Mouse (Mus musculus): ENCODE results near the gene Aktip.

Aktip gene

DNA sequence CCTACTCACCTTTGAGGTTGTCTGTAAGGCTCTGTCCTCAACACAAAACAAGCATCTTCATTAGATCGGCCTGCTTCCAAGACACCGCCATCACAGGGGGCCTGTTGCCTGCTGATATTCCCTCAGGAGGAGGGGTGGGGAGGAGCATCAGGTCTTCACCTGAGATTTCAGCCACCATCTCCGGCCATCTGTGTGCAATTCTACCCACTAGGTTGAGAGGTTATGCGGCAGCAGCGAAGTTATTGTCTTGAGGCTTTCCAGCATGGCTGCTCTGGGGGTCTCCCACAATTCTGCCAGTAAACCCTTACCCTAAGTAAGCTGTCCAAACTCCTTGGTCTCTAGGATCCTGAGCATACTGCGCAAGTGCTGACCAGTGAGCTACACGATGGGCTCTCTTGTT is at the start of gene Aktip:
Aktip (minus strand) TSS at position 101 of the 400 bp plus-strand sequence.
- no peak for DNase-seq (ENCODE audit: low spot score)

DNA sequence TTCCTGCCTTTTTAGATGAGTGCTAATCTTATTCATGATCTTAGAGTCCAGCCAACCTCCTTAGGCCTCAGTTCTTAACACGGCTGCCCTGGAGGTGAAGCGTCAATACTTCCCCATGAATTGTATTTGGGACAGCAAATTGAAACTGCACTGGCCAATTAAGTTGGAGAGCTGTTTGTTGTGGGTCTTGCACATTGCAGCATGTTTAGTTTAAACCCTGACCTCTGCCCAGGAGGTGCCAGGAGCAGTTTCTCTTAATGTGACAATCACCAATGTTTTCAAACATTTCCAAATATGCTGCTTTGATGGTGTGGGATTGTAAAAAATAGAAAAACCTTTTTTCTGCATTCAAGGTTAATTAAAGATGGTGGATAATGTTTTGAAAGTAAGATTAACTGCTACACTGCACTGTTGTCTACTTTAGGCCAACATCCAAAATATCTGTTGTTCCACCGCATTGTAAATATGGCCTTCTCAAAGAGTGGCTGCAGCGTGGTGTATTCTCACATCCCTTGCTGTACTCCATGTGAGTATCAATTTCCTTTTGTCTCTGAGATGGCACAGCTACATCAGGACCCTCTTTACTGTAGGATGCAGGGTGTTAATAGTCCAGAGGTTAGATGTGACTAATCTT is 46.2 kb upstream of the Aktip start:
- DNase-seq (ENCODE audit: low spot score) = no peak

DNA sequence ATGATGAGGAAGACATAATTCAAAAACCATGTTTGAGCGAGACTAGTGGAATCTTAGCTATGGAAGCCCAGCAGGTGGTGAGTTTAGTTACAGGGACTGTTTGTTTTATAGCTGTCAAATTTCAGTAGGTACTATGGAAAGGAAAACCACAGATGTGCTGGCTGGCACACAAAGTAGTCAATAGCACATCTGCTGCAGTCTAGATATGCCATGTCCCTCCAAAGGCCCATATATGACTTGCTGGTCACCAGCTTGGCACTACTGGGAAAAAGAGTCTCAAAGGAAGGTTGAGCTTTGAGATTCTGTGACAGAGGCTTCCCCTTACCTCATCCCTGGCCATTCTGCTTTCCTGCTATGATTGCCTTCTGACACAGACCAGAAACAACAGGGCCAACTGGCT is 42.9 kb upstream of the Aktip start:
- DNase-seq (ENCODE audit: low spot score) = no peak

DNA sequence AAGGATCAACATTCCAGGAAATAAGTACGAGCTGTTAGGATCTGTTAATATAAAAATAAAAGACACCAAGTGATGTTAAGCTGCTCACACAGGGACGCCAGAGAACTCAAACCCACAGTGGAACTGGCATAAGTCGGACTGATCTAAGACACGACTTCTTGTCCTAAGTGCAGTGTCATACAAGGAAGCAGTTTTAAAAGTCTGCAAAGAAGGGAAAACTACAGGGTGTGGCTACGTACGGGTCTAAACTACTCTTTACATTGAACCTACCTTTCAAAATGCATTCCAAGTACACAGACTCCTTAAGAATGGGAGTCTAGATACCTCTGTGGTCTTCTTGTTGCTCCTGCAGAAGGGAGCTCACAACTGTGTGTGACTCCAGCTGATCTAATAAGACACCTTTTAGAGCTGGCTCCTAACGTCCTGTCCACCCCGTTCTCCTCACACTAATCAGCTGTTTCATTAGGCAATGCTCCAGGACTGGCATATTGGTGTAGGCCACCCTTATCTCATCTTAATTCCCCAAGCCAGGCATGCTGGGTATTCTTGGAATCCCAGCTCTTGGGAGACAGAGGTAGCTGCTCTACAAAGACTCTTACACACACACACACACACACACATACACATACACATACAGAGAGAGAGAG is 42.2 kb upstream of the Aktip start:
- no peak for DNase-seq (ENCODE audit: low spot score)

DNA sequence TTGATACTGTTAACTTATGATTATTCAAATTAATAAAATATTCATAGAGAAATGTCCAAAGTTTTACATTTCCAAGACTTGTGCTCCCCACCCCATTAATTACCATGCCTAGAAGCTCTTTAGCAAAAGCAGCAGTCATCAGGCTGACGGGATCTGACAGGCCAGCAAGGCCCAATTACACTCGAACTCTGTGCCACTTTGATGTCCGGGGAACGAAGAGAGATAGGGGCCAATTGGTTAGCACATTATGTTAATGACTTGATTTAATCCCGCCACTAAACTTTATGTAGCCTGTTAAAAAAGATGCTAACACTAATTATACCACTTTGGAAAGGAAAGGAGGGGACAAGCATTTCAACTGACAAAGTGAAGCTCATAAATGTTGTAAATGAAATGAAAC is 41.6 kb upstream of the Aktip start:
- DNase-seq (ENCODE audit: low spot score) = no peak

DNA sequence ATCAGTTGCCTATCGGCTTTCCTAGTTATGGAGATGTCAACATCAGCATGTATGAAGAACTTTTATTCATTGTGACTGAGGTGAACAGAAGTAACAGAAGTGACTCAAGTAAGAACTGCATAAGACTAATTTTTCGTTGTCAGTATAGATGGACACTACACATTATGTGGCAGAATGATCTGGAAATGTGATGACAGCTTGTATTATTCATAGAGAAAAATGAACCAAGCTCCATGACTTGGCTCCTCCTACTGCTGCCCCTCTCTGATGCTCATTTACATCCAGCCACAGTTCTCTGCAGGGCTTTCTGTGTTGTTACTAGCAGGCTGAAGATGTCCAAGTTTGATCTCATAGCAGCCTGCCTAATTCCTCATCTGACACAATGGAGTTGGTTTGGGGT is 37.4 kb upstream of the Aktip start:
- no peak for DNase-seq (ENCODE audit: low spot score)

DNA sequence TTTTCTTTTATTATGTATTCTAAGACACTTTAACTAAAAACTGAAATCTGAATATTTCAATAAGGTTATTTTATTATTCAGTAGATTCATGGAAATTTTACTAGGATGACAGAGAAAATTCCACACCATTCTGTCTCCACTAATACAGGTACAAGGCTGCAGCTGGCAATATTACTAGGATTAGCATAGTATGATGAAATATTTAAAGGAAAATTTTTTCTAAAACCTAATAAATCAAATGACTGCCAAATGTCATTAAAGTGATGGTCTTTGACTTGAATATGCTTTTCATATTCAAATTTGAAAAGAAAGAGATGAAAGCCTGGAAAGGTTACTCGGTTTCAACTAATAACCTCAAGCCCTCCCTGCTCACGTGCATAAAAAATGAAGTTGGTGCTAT is 34.3 kb upstream of the Aktip start:
- DNase-seq (ENCODE audit: low spot score) = no peak

- no peak for DNase-seq (ENCODE audit: low spot score)
Observed at GRCm38 (mm10) chr8:91227421-91227841, 27.7 kb upstream of the Aktip start.

- DNase-seq (ENCODE audit: low spot score) = no peak
Observed at GRCm38 (mm10) chr8:91224227-91224626, 24.5 kb upstream of the Aktip start.

GRCm38 (mm10) chr8:91221841-91222240 is 22.1 kb upstream of the Aktip start:
- DNase-seq (ENCODE audit: low spot score) = no peak

- no peak for DNase-seq (ENCODE audit: low spot score)
Observed at GRCm38 (mm10) chr8:91218271-91218670, 18.5 kb upstream of the Aktip start.

- no peak for DNase-seq (ENCODE audit: low spot score)
Observed at GRCm38 (mm10) chr8:91217062-91217905, 17.5 kb upstream of the Aktip start.

DNA sequence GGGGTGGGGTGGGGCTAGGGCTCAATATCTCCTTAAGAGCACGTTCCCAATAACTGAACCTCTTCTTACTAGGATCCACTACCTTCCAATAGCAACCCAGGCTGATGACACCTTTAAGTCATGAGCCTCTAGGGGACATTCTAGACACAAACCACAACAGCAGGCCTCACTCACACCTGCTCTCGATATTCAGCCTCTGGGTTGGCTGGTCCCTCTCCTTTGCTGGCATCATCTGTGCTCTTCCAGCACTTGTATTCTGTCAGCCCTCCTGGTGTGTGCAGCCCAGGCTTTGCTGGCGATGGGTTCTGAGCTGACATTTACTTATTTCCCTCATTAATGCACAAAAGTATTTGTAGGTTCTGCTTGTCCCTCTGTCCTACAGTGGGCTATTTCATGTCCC is 14.5 kb upstream of the Aktip start:
- DNase-seq (ENCODE audit: low spot score) = no peak

GRCm38 (mm10) chr8:91212948-91213347 is 13.2 kb upstream of the Aktip start:
- no peak for DNase-seq (ENCODE audit: low spot score)

DNA sequence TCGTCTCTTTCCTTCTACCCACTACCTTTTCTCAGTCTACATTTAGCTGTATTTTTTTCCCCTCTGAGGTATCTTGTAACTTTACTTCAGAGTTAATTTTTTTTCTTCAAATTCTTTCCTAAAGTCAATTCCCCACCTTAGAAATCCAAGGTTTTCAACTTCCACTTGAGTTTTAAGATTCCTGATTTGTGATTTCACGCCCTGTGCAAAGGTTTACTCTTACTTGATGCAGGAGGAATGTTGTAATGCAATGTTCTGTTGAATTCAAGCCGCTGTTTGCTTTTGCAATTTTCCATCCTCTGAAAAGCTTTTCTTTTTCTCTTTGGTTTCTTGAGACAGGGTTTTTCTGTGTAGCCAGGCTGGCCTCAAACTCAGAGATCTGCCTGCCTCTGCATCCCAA is 9.9 kb upstream of the Aktip start:
- no peak for DNase-seq (ENCODE audit: low spot score)

- DNase-seq (ENCODE audit: low spot score) = no peak
Observed at GRCm38 (mm10) chr8:91207676-91208075, 7.9 kb upstream of the Aktip start.

DNA sequence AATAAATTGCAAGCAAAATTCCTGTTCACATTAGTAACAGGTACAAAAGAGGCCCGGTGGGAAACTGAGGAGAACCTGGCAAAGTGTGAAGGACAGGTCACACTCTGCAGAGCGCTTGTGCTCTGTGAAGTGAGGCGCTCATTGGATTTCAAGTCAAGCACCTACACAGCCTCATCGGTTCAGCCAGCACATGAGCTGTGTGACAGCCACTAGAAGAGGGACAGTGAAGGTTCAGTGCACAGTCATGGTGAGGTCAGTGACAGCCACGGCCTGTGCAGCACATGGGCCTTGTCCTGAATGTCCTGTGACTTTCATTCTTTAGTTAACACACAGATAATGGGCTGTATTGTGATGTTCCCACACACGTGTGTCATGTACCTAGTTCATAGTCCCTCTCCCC is 6.1 kb upstream of the Aktip start:
- DNase-seq (ENCODE audit: low spot score) = no peak

- no peak for DNase-seq (ENCODE audit: low spot score)
Observed at GRCm38 (mm10) chr8:91201184-91201583, 1.4 kb upstream of the Aktip start.

GRCm38 (mm10) chr8:91198036-91198435 is 1.7 kb downstream of the Aktip start:
- DNase-seq (ENCODE audit: low spot score) = no peak

DNA sequence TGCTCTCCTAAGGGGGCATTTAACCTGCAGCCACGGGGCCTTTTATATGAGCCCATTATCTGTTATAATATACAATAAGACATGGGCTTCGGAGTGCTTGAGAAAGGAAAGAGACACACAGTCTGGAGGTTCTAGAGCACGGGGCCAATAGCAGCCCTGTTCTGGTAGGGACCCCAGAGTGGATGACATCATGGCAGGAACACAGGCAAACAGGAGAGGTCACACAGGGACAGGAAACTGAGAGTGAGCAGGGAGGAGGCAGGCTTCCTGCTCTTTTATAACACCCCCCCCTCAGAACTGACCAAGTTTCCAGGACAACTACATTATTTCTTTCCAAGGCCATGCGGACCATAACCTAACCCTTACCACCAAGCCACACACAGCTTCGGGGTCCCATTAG is 2.5 kb downstream of the Aktip start:
- no peak for DNase-seq (ENCODE audit: low spot score)

- no peak for DNase-seq (ENCODE audit: low spot score)
Observed at GRCm38 (mm10) chr8:91196661-91197060, 3.1 kb downstream of the Aktip start.

DNA sequence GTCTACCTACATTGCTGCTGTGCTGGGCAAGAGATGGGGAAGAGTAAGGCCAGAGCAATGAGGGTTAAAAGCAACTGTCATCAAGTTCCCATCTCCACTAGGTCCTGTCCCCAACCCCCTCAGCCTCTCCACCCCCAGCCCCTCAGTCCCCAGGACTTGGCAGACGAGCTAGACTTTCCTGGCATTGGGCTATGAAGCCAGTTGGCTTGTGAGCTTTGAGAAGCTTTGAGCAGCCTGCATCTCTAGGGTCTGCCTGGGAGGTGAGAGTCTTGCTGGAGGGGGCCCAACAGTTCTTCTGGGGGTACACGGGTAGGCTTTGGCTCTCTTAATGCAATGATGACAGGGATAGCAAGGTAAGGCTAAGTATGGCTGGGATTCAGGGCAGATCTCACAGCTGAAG is 5.7 kb downstream of the Aktip start:
- DNase-seq (ENCODE audit: low spot score) = no peak

- no peak for DNase-seq (ENCODE audit: low spot score)
Observed at GRCm38 (mm10) chr8:91192941-91193340, 6.8 kb downstream of the Aktip start.
